Comparison of ENCODE assay signal across 19 mouse cellular contexts in genomic region chr1:140765906-140766305, GRCm38 (mm10).
DNase-seq lines count a peak whose midpoint lies in the region; TF ChIP-seq lines count a peak whose summit lies in the region.
"Had no signal": no experiment of that assay in that cellular context is flagged by ENCODE, and none has a peak within 500 bp of the region (broad histone marks: within the 10 kb centered on the region; RNA-seq: fewer than 3 reads in every experiment).

No protein-coding gene starts in this region.

- no peaks in the 10 kb centered on the region for H3K27me3 ChIP-seq in MEL (ENCODE audit: control insufficient read depth in 1 of 2, insufficient read depth in 2 of 2, low read length in 2 of 2)
- H3K27me3 ChIP-seq: CH12.LX, Patski had no signal

- DNase-seq in MEL (ENCODE audit: low read depth, low spot score) (peak; percentile 75), MEL-GATA-1-ER (ENCODE audit: extremely low read depth, low read depth) (peak; percentile 24)
- DNase-seq in kidney, postnatal 36 days, result no peak
- DNase-seq in thymus, postnatal 0 days (ENCODE audit: low spot score), result no peak
- DNase-seq: adrenal gland, adult 2 months; adrenal gland, adult 8-10 months; adrenal gland, postnatal 10 days; adrenal gland, postnatal 14 days; adrenal gland, postnatal 25 days; adrenal gland, postnatal 36 days; B cell, adult 2 months; cerebellum, adult 11 months; cerebellum, adult 11-12 months; cerebellum, adult 18-20 months; cerebellum, adult 2 months; cerebellum, adult 8-10 months had no signal

- H3K9me3 ChIP-seq in MEL (replicated peaks; ENCODE audit: insufficient read depth, low read length), result no peaks in the 10 kb centered on the region

- TF ChIP-seq POLR2A in MEL (IDR thresholded peaks at IDR 0.05; ENCODE audit: control insufficient read depth in 1 of 2, insufficient read depth in 1 of 2, low read depth in 1 of 2, low read length in 2 of 2, poor library complexity in 1 of 2), result no peak

- no peaks in the 10 kb centered on the region for H3K79me2 ChIP-seq in MEL (ENCODE audit: control insufficient read depth, insufficient read depth, low read length, poor library complexity)

- peak; percentile 56 to 70; a peak in 3 of 4 replicates for TF ChIP-seq EP300 in MEL (IDR thresholded peaks at IDR 0.05; ENCODE audit: low read depth in 1 of 2, low read length in 2 of 2)

- no peak overlapping the region for H3K9ac ChIP-seq in MEL (ENCODE audit: control insufficient read depth, low read depth, low read length, poor library complexity, severe bottlenecking)

- TF ChIP-seq CTCF in MEL (IDR thresholded peaks at IDR 0.05 in 2 of 3, conservative IDR thresholded peaks at IDR 0.05 in 1 of 3; ENCODE audit: control insufficient read depth in 1 of 3, insufficient read depth in 1 of 3, low read depth in 2 of 3, low read length in 3 of 3, poor library complexity in 1 of 3, severe bottlenecking in 1 of 3), result no peak

- H3K4me3 ChIP-seq in MEL (ENCODE audit: control insufficient read depth in 1 of 2, insufficient read depth in 1 of 2, low read depth in 2 of 2, low read length in 2 of 2), result peak overlapping the region in 1 of 2 experiments; percentile 13; a peak in 2 of 4 replicates

- peaks cover 3 to 6% of the 10 kb centered on the region in 2 experiments; a peak in 3 of 4 replicates for H3K4me1 ChIP-seq in MEL (ENCODE audit: control insufficient read depth in 1 of 2, insufficient read depth in 2 of 2, low read length in 2 of 2)

- peak overlapping the region; percentile 52 for H3K27ac ChIP-seq in MEL (ENCODE audit: control insufficient read depth, low read depth, low read length)

- no peak for TF ChIP-seq RAD21 in MEL (IDR thresholded peaks at IDR 0.05; ENCODE audit: low read depth, low read length)

- H3K36me3 ChIP-seq in MEL (ENCODE audit: control insufficient read depth in 1 of 2, insufficient read depth in 2 of 2, low read length in 2 of 2), result peaks cover 0 to 11% of the 10 kb centered on the region in 2 experiments; a peak in 2 of 4 replicates
- H3K36me3 ChIP-seq: G1E had no signal

TF ChIP-seq in MEL, 35 proteins besides CTCF, POLR2A, EP300 and RAD21:
- TF ChIP-seq MXI1 (IDR thresholded peaks at IDR 0.05; ENCODE audit: low read depth, low read length) (0 out of 2 replicates have a peak, but pooled peaks have one; percentile 22), MYC (IDR thresholded peaks at IDR 0.05; ENCODE audit: low read depth, low read length) (peak; percentile 59; the same call in 1 of the 2 replicates), GATA1 (IDR thresholded peaks at IDR 0.05; ENCODE audit: low read depth, low read length) (peak; percentile 65; the same call in 1 of the 2 replicates), BHLHE40 (IDR thresholded peaks at IDR 0.05; ENCODE audit: borderline replicate concordance, low read depth, low read length) (no peak), RCOR1 (IDR thresholded peaks at IDR 0.05; ENCODE audit: low read depth, low read length) (peak; percentile 49), TCF12 (IDR thresholded peaks at IDR 0.05; ENCODE audit: low read depth, low read length) (peak; percentile 63; the same call in 1 of the 2 replicates)

Comparison
In these comparisons a context has a peak if more than half of its experiments do, and no peak if none do; other contexts are left out.
1. DNase-seq: peak in MEL (single experiment) and MEL-GATA-1-ER (single experiment); none in kidney, postnatal 36 days (0 of 2) and thymus, postnatal 0 days (single experiment).